Mouse (Mus musculus) limb, embryonic 14.5 days (tissue): ENCODE results near the gene Tmem59l. TPM values are rescaled to one million over a fixed set of nuclear protein-coding genes. Genes with fewer than 3 reads are reported as not detected.

Source experiments
- ATAC-seq: fragments of 200-750 bp; cut with Nextera tagmentation; 2 replicates; pipeline ENCODE4 v1.8.0; 2017; ENCODE audit warnings: low read depth, moderate number of reproducible peaks, moderate TSS enrichment; ENCODE audit not compliant: low FRiP score
- DNase-seq: peaks from one replicate; pipeline ENCODE4 v3.0.0-alpha.2; 2015; ENCODE audit warnings: low spot score
- H3K27ac ChIP-seq: fragments of 300-500 bp; sonication (generic); replicated peaks from 2 replicates; pipeline ENCODE4 v1.5.1; 2014; ENCODE audit warnings: low read depth, mild to moderate bottlenecking, low read length, moderate library complexity, mixed read lengths
- H3K27me3 ChIP-seq: fragments of 300-500 bp; sonication (generic); 2 replicates; pipeline ENCODE4 v1.6.1; 2014; ENCODE audit warnings: low read length, mixed read lengths; ENCODE audit not compliant: control insufficient read depth, insufficient read depth
- H3K36me3 ChIP-seq: fragments of 300-500 bp; sonication (generic); 2 replicates; pipeline ENCODE4 v1.6.1; 2014; ENCODE audit warnings: mild to moderate bottlenecking, low read length, moderate library complexity, mixed read lengths; ENCODE audit not compliant: control insufficient read depth, insufficient read depth
- H3K4me1 ChIP-seq: fragments of 300-500 bp; sonication (generic); 2 replicates; pipeline ENCODE4 v1.6.1; 2014; ENCODE audit warnings: antibody characterized with exemption, low read length, mixed read lengths; ENCODE audit not compliant: control insufficient read depth, insufficient read depth
- H3K4me2 ChIP-seq: fragments of 300-500 bp; sonication (generic); replicated peaks from 2 replicates; pipeline ENCODE4 v1.6.1; 2014; ENCODE audit warnings: low read depth, mild to moderate bottlenecking, low read length, moderate library complexity; ENCODE audit not compliant: severe bottlenecking
- H3K4me3 ChIP-seq: fragments of 300-500 bp; sonication (generic); replicated peaks from 2 replicates; pipeline ENCODE4 v1.5.1; 2014; ENCODE audit warnings: low read length
- H3K9ac ChIP-seq: fragments of 300-500 bp; sonication (generic); 2 replicates; pipeline ENCODE4 v1.6.1; 2014; ENCODE audit warnings: mild to moderate bottlenecking, low read depth, low read length, moderate library complexity; ENCODE audit not compliant: severe bottlenecking
- H3K9me3 ChIP-seq: fragments of 300-500 bp; sonication (generic); 2 replicates; pipeline ENCODE4 v1.6.1; 2016; ENCODE audit warnings: low read length; ENCODE audit not compliant: control insufficient read depth
- POLR2A ChIP-seq: fragments of 200-500 bp; IDR thresholded peaks from 2 replicates; pipeline ENCODE4 v1.8.0; 2012; ENCODE audit warnings: inconsistent platforms, mild to moderate bottlenecking, moderate library complexity, borderline replicate concordance; ENCODE audit not compliant: insufficient read depth, insufficient read length; ENCODE audit errors: extremely low read depth
- WGBS: fragments of 180-500 bp; shearing (Covaris S2); extraction: QIAGEN DNeasy Blood & Tissue Kit; methylation state at CpG from one replicate; pipeline ENCODE4 v1.1.7; 2014; 5-methylcytosine and 5-hydroxymethylcytosine counted together
- polyA plus RNA-seq, 2 experiments: library from polyadenylated mRNA; depleted of rRNA in 1 of 2; stranded (reverse) in 1 of 2; unstranded in 1 of 2; fragments of >200 nt; fragmentation: Nextera tagmentation in 1 of 2; extraction: Ambion mirVana in 1 of 2; gene quantifications; 2 replicates each; pipeline versions ENCODE4 v1.2.1 to v1.2.3; 2012 to 2014

Tmem59l gene
- polyA plus RNA-seq, 2 experiments = 13.1 to 15.7 TPM

- Histone ChIP-seq H3K27ac (no peak overlapping the region), H3K9me3 (no peaks in the 10 kb centered on the region), H3K36me3 (peaks cover 21% of the 10 kb centered on the region), H3K9ac (no peak overlapping the region), H3K4me2 (no peak overlapping the region), H3K4me1 (peaks cover 3% of the 10 kb centered on the region), H3K27me3 (no peaks in the 10 kb centered on the region), H3K4me3 (no peak overlapping the region)
- TF ChIP-seq POLR2A = no peak
- ATAC-seq (no peak), DNase-seq (no peak)
- 68% methylated on average over 2 of the region's 2 CpGs for WGBS
These were observed 32.4 kb upstream of the Tmem59l start for GRCm38 (mm10) chr8:70519606-70520005.

GRCm38 (mm10) chr8:70519043-70519442 lies 31.9 kb upstream of the Tmem59l start:
- no peak for TF ChIP-seq POLR2A
- ATAC-seq = no peak

GRCm38 (mm10) chr8:70517940-70518643 lies 30.9 kb upstream of the Tmem59l start:
- DNase-seq = no peak
- WGBS = 70% methylated on average over 10 of the region's 10 CpGs
- Histone ChIP-seq H3K4me1 (no peaks in the 10 kb centered on the region; the same call in 1 of the 2 replicates), H3K4me3 (no peak overlapping the region), H3K27me3 (no peaks in the 10 kb centered on the region), H3K27ac (no peak overlapping the region), H3K36me3 (peaks cover 30% of the 10 kb centered on the region), H3K4me2 (no peak overlapping the region), H3K9me3 (no peaks in the 10 kb centered on the region), H3K9ac (no peak overlapping the region)
- no peak for ATAC-seq
- no peak for TF ChIP-seq POLR2A

More at GRCm38 (mm10) chr8:70519043-70519442, 31.9 kb upstream of the Tmem59l start:
- Histone ChIP-seq H3K9ac (no peak overlapping the region), H3K27me3 (no peaks in the 10 kb centered on the region), H3K4me1 (peaks cover 3% of the 10 kb centered on the region), H3K36me3 (peaks cover 25% of the 10 kb centered on the region), H3K27ac (no peak overlapping the region), H3K4me3 (no peak overlapping the region), H3K4me2 (no peak overlapping the region), H3K9me3 (no peaks in the 10 kb centered on the region)
- no peak for DNase-seq
- WGBS = 86% methylated on average over 6 of the region's 6 CpGs

- ATAC-seq = no peak
- Histone ChIP-seq H3K4me1 (peaks cover 10% of the 10 kb centered on the region), H3K27me3 (no peaks in the 10 kb centered on the region), H3K9me3 (no peaks in the 10 kb centered on the region), H3K36me3 (peaks cover 38% of the 10 kb centered on the region), H3K4me3 (no peak overlapping the region), H3K27ac (no peak overlapping the region), H3K4me2 (no peak overlapping the region), H3K9ac (no peak overlapping the region)
- no peak for DNase-seq
- WGBS = 70% methylated on average over 2 of the region's 2 CpGs
- no peak for TF ChIP-seq POLR2A
These were observed 26.3 kb upstream of the Tmem59l start for GRCm38 (mm10) chr8:70513441-70513840.

- Histone ChIP-seq H3K4me3 (no peak overlapping the region), H3K4me2 (no peak overlapping the region), H3K27me3 (no peaks in the 10 kb centered on the region), H3K36me3 (peaks cover 47% of the 10 kb centered on the region), H3K27ac (no peak overlapping the region), H3K9me3 (no peaks in the 10 kb centered on the region), H3K9ac (no peak overlapping the region), H3K4me1 (peaks cover 10% of the 10 kb centered on the region)
- WGBS = 92% methylated on average over 11 of the region's 11 CpGs
- TF ChIP-seq POLR2A = no peak
- no peak for ATAC-seq
- DNase-seq = no peak
These were observed 25.2 kb upstream of the Tmem59l start for GRCm38 (mm10) chr8:70512253-70512903.
